In the genomic region with DNA sequence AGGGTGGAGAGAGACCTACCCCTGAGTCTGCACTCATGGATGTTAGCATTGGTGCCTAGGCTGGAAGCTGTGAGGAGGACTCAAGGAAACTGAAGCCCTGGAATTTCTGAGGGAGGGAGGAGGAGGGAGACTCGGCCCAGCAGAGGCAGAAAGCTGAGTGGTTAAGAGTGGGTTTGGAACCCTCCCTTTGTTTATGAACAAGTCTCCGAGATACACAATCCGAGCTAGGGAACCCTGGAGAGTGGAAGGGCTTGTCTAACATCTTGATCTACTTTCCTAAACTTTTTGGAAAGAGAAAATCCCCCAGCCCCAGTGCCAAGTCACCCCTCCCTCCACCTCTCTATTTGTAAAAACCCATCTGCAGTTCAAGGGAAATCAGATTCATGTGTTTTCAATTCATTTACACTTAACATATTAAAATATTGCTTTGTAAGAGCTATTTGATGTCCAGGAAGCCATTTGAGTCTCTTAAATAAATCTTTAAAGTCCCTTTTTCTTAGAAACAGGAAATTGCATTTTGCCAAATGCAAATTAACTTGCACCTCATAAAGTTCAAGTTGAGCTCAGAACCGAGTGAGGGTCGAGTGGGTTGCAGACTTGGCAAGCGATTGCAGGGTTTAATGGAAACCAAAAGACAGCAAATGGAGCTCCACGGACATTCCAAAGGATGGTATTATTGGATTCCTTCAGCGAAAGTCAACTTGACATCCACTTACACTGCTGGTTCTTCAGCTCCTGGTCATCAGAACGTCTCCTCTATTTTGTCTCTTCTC, we compare ENCODE assay signal across 25 mouse cellular contexts.
A peak's percentile ranks its signal among the peaks of the same experiment; 100 is the strongest.
DNase-seq lines count a peak whose midpoint lies in the region; ATAC-seq and TF ChIP-seq lines count a peak whose summit lies in the region.
"Had no signal": no experiment of that assay in that cellular context is flagged by ENCODE, and none has a peak within 500 bp of the region (broad histone marks: within the 10 kb centered on the region; RNA-seq: fewer than 3 reads in every experiment).

No protein-coding gene starts in this region.

- intact Hi-C loops in gastrocnemius, adult 2 months (cut with DNase I), result no loop called here

- ATAC-seq in granulocyte monocyte progenitor cell, adult 5-6 weeks (replicated peaks; ENCODE audit: poor library complexity, severe bottlenecking), result no peak
- no peak for ATAC-seq in inflammation-experienced regulatory T-cells, adult 6 months
- ATAC-seq: forebrain, embryonic 16.5 days had no signal

- H3K9me3 ChIP-seq in limb, embryonic 10.5 days (replicated peaks), result no peaks in the 10 kb centered on the region
- H3K9me3 ChIP-seq: heart, embryonic 15.5 days; hindbrain, embryonic 13.5 days; liver, embryonic 13.5 days; neural tube, embryonic 12.5 days had no signal

- no peak overlapping the region for H3K27ac ChIP-seq in gastrocnemius, adult 2 months
- peak overlapping the region; percentile 72 for H3K27ac ChIP-seq in limb, embryonic 10.5 days
- H3K27ac ChIP-seq: heart, embryonic 15.5 days; hindbrain, embryonic 13.5 days; kidney, postnatal 0 days; liver, embryonic 13.5 days; neural tube, embryonic 12.5 days had no signal

- WGBS in lung, adult 2 months, result 59% methylated on average over 9 of the region's 9 CpGs
- 40% methylated on average over 9 of the region's 9 CpGs for WGBS in limb, embryonic 10.5 days

- no peaks in the 10 kb centered on the region for H3K36me3 ChIP-seq in limb, embryonic 10.5 days
- H3K36me3 ChIP-seq: heart, embryonic 15.5 days; hindbrain, embryonic 13.5 days; liver, embryonic 13.5 days; neural tube, embryonic 12.5 days had no signal

- no peaks in the 10 kb centered on the region for H3K4me1 ChIP-seq in lung, adult 2 months (ENCODE audit: control insufficient read depth, insufficient read depth, low read length)
- peaks cover 18% of the 10 kb centered on the region for H3K4me1 ChIP-seq in limb, embryonic 10.5 days
- H3K4me1 ChIP-seq: heart, embryonic 15.5 days; hindbrain, embryonic 13.5 days; liver, embryonic 13.5 days; megakaryocyte, embryonic 14.5 days; neural tube, embryonic 12.5 days had no signal

- no peak overlapping the region for H3K4me3 ChIP-seq in gastrocnemius, adult 2 months
- H3K4me3 ChIP-seq in lung, adult 2 months (replicated peaks; ENCODE audit: extremely low read depth, low read depth, low read length), result no peak overlapping the region
- H3K4me3 ChIP-seq in limb, embryonic 10.5 days, result no peak overlapping the region
- H3K4me3 ChIP-seq: heart, embryonic 15.5 days; hindbrain, embryonic 13.5 days; liver, embryonic 13.5 days; megakaryocyte, embryonic 14.5 days; neural tube, embryonic 12.5 days had no signal

- no peak for TF ChIP-seq POLR2A in lung, adult 2 months (IDR thresholded peaks at IDR 0.05; ENCODE audit: borderline replicate concordance, extremely low read depth, low read depth, low read length)

- DNase-seq in gastrocnemius, adult 2 months, result peak; percentile 15
- DNase-seq in gastrocnemius, adult 8-10 months (ENCODE audit: low spot score in 2 of 2), result no peak
- peak; percentile 6 for DNase-seq in lung, postnatal 10 days
- no peak for DNase-seq in lung, adult 2 months
- DNase-seq in limb, embryonic 10.5 days (ENCODE audit: low spot score), result no peak
- DNase-seq in frontal cortex, postnatal 25 days (ENCODE audit: low spot score in 2 of 2), result no peak
- DNase-seq: adrenal gland, postnatal 14 days; cerebellum, adult 9-10 months; heart, postnatal 36 days; kidney, adult 2 months; layer of hippocampus, adult 9-11 months; liver, embryonic 13.5 days; lung, postnatal 36 days; midbrain, embryonic 14.5 days; retina, postnatal 1 day; right cerebral cortex, postnatal 25 days; spleen, adult 18-20 months had no signal

- no peak for TF ChIP-seq CTCF in gastrocnemius, adult 2 months (IDR thresholded peaks at IDR 0.05)
- TF ChIP-seq CTCF in lung, adult 2 months (IDR thresholded peaks at IDR 0.05; ENCODE audit: insufficient read depth, low read length), result no peak

- H3K27me3 ChIP-seq in limb, embryonic 10.5 days (ENCODE audit: low read depth, poor library complexity, severe bottlenecking), result 0 out of 2 replicates have a peak, but pooled peaks cover 4% of the 10 kb centered on the region
- H3K27me3 ChIP-seq: heart, embryonic 15.5 days; hindbrain, embryonic 13.5 days; liver, embryonic 13.5 days; megakaryocyte, embryonic 14.5 days; neural tube, embryonic 12.5 days had no signal

Comparison
In these comparisons a context has a peak if more than half of its experiments do, and no peak if none do; other contexts are left out.
1. DNase-seq: peak in gastrocnemius, adult 2 months (single experiment) and lung, postnatal 10 days (single experiment); none in gastrocnemius, adult 8-10 months (0 of 2), lung, adult 2 months (single experiment), limb, embryonic 10.5 days (single experiment) and frontal cortex, postnatal 25 days (0 of 2).